Mouse (Mus musculus) intestine, embryonic 15.5 days (tissue): Measurements from ENCODE around the gene Cdc42bpb. TPM values are rescaled to one million over a fixed set of nuclear protein-coding genes. Genes with fewer than 3 reads are reported as not detected.
A peak's percentile ranks its signal among the peaks of the same experiment; 100 is the strongest.

Source experiments
- ATAC-seq: fragments of 200-750 bp; cut with Nextera tagmentation; 2 replicates; pipeline ENCODE4 v1.8.0; 2017; ENCODE audit warnings: moderate TSS enrichment, moderate library complexity
- H3K27ac ChIP-seq: fragments of 300-500 bp; sonication (generic); 2 replicates; pipeline ENCODE4 v1.5.1; 2015; ENCODE audit warnings: mild to moderate bottlenecking, inconsistent platforms
- H3K27me3 ChIP-seq: fragments of 300-500 bp; sonication (generic); replicated peaks from 2 replicates; pipeline ENCODE4 v1.6.1; 2015; ENCODE audit warnings: inconsistent platforms
- H3K36me3 ChIP-seq: fragments of 300-500 bp; sonication (generic); 2 replicates; pipeline ENCODE4 v1.6.1; 2015; ENCODE audit warnings: inconsistent platforms
- H3K4me1 ChIP-seq: fragments of 300-500 bp; sonication (generic); replicated peaks from 2 replicates; pipeline ENCODE4 v1.6.1; 2015; ENCODE audit warnings: inconsistent platforms
- H3K4me2 ChIP-seq: fragments of 300-500 bp; sonication (generic); replicated peaks from 2 replicates; pipeline ENCODE4 v1.6.1; 2015; ENCODE audit warnings: mild to moderate bottlenecking, inconsistent platforms
- H3K4me3 ChIP-seq: fragments of 300-500 bp; sonication (generic); replicated peaks from 2 replicates; pipeline ENCODE4 v1.5.1; 2015; ENCODE audit warnings: inconsistent platforms
- H3K9ac ChIP-seq: fragments of 300-500 bp; sonication (generic); 2 replicates; pipeline ENCODE4 v1.6.1; 2015; ENCODE audit warnings: inconsistent platforms
- H3K9me3 ChIP-seq: fragments of 300-500 bp; sonication (generic); 2 replicates; pipeline ENCODE4 v1.6.1; 2016; ENCODE audit warnings: inconsistent platforms
- WGBS: fragments of 180-500 bp; shearing (Covaris S2); methylation state at CpG from one replicate; pipeline ENCODE4 v1.1.7; 2015; 5-methylcytosine and 5-hydroxymethylcytosine counted together
- polyA plus RNA-seq: library from polyadenylated mRNA; unstranded; fragments of >200 nt; fragmentation: Nextera tagmentation; extraction: Ambion mirVana; gene quantifications from 2 replicates; pipeline ENCODE4 v1.2.1, GENCODE M21; 2015

The Cdc42bpb gene
- polyA plus RNA-seq, 1 experiment from 2014 or later: 31.8 TPM

DNA sequence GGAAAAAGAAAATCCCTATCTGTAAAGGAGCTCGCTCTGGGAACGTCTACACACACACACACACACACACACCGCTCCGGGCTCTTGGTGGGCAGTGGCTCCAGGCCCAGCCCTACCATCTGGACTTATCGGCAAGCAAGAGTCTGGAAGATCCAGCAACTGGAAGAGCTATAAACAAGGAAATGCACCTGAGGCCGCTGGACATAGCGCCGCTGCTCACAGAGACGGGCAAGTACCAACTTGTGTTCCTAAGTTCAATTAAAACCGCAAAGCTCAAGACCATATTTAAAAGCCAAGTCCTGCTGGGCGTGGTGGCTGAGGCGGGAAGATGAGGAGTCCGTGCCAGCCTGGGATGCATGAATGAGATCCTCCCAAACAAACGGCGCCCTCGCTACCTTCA, 16.8 kb downstream of the Cdc42bpb start:
- no peaks in the 10 kb centered on the region for H3K36me3 ChIP-seq
- no peaks in the 10 kb centered on the region for H3K27me3 ChIP-seq
- H3K4me3 ChIP-seq: no peak overlapping the region
- no peak for ATAC-seq
- no peak overlapping the region for H3K27ac ChIP-seq
- WGBS: 77% methylated on average over 16 of the region's 16 CpGs
- no peak overlapping the region for H3K9ac ChIP-seq
- H3K9me3 ChIP-seq: no peaks in the 10 kb centered on the region
- H3K4me1 ChIP-seq: peaks cover 52% of the 10 kb centered on the region
- no peak overlapping the region for H3K4me2 ChIP-seq

- 79% methylated on average over 8 of the region's 8 CpGs for WGBS
- H3K4me2 ChIP-seq: no peak overlapping the region
- H3K27ac ChIP-seq: no peak overlapping the region
- H3K27me3 ChIP-seq: no peaks in the 10 kb centered on the region
- no peak overlapping the region for H3K4me3 ChIP-seq
- H3K36me3 ChIP-seq: no peaks in the 10 kb centered on the region
- H3K9me3 ChIP-seq: no peaks in the 10 kb centered on the region
- peaks cover 53% of the 10 kb centered on the region for H3K4me1 ChIP-seq
- no peak for ATAC-seq
- H3K9ac ChIP-seq: no peak overlapping the region
Measured at GRCm38 (mm10) chr12:111356216-111356615, 21.3 kb downstream of the Cdc42bpb start.

GRCm38 (mm10) chr12:111354142-111354541, 23.4 kb downstream of the Cdc42bpb start:
- no peaks in the 10 kb centered on the region for H3K9me3 ChIP-seq
- H3K36me3 ChIP-seq: no peaks in the 10 kb centered on the region
- H3K4me3 ChIP-seq: no peak overlapping the region
- no peak overlapping the region; the same call in 1 of the 2 replicates for H3K4me2 ChIP-seq
- no peak for ATAC-seq
- H3K4me1 ChIP-seq: peaks cover 45% of the 10 kb centered on the region
- no peaks in the 10 kb centered on the region for H3K27me3 ChIP-seq
- 62% methylated on average over 5 of the region's 5 CpGs for WGBS
- H3K27ac ChIP-seq: 0 out of 2 replicates have a peak overlapping the region, but pooled peaks have one; percentile 55
- no peak overlapping the region for H3K9ac ChIP-seq

DNA sequence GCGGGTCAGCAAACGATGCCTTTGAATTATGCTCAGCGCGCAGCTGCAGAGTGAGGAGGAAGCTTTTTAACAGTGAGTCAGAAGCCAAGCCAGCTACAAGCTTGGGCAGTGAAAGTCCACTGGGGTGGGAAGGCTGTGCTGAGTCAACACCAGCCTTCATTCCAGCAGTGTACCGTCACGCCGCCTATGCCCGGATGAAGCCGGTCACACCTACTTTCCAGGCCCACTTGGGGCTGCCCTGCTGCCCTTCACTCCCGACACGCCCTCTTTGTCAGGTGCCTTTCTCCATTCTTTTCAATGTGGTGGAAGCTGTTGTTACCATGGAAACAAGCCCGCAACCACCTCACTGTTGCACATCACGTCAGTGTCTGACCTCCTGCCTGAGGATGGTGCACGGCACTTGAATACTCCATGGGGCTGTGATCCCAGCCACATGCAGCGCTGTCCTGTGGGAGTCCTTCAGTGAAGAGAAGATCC, 24.0 kb downstream of the Cdc42bpb start:
- H3K9me3 ChIP-seq: no peaks in the 10 kb centered on the region
- 47% methylated on average over 15 of the region's 15 CpGs for WGBS
- no peaks in the 10 kb centered on the region for H3K27me3 ChIP-seq
- H3K4me2 ChIP-seq: peak overlapping the region; percentile 12; the same call in 1 of the 2 replicates
- peak overlapping the region; percentile 26; the same call in 1 of the 2 replicates for H3K9ac ChIP-seq
- peaks cover 45% of the 10 kb centered on the region for H3K4me1 ChIP-seq
- H3K36me3 ChIP-seq: no peaks in the 10 kb centered on the region
- peak overlapping the region; percentile 55 for H3K27ac ChIP-seq
- ATAC-seq: peak; percentile 98
- no peak overlapping the region for H3K4me3 ChIP-seq

- no peak overlapping the region for H3K4me3 ChIP-seq
- peaks cover 43% of the 10 kb centered on the region for H3K4me1 ChIP-seq
- H3K27me3 ChIP-seq: no peaks in the 10 kb centered on the region
- H3K9me3 ChIP-seq: no peaks in the 10 kb centered on the region
- ATAC-seq: peak; percentile 11; the same call in 1 of the 2 replicates
- peak overlapping the region; percentile 49 for H3K27ac ChIP-seq
- H3K9ac ChIP-seq: peak overlapping the region; percentile 26; the same call in 1 of the 2 replicates
- H3K36me3 ChIP-seq: no peaks in the 10 kb centered on the region
- WGBS: 77% methylated on average over 11 of the region's 11 CpGs
- H3K4me2 ChIP-seq: peak overlapping the region; percentile 12; the same call in 1 of the 2 replicates
Measured at GRCm38 (mm10) chr12:111353008-111353407, 24.5 kb downstream of the Cdc42bpb start.

- no peak for ATAC-seq
- WGBS: 79% methylated on average over 10 of the region's 10 CpGs
- Histone ChIP-seq H3K4me2 (no peak overlapping the region), H3K36me3 (no peaks in the 10 kb centered on the region), H3K9ac (no peak overlapping the region), H3K27me3 (no peaks in the 10 kb centered on the region), H3K9me3 (no peaks in the 10 kb centered on the region), H3K4me3 (no peak overlapping the region), H3K4me1 (peaks cover 38% of the 10 kb centered on the region), H3K27ac (peak overlapping the region; percentile 49)
Measured at GRCm38 (mm10) chr12:111352520-111352919, 25.0 kb downstream of the Cdc42bpb start.

GRCm38 (mm10) chr12:111349540-111350231, 27.8 kb downstream of the Cdc42bpb start:
- Histone ChIP-seq H3K9ac (no peak overlapping the region), H3K27me3 (no peaks in the 10 kb centered on the region), H3K4me3 (no peak overlapping the region), H3K4me1 (peaks cover 25% of the 10 kb centered on the region), H3K27ac (no peak overlapping the region), H3K36me3 (no peaks in the 10 kb centered on the region), H3K9me3 (no peaks in the 10 kb centered on the region), H3K4me2 (no peak overlapping the region)
- no peak for ATAC-seq
- 76% methylated on average over 15 of the region's 15 CpGs for WGBS

DNA sequence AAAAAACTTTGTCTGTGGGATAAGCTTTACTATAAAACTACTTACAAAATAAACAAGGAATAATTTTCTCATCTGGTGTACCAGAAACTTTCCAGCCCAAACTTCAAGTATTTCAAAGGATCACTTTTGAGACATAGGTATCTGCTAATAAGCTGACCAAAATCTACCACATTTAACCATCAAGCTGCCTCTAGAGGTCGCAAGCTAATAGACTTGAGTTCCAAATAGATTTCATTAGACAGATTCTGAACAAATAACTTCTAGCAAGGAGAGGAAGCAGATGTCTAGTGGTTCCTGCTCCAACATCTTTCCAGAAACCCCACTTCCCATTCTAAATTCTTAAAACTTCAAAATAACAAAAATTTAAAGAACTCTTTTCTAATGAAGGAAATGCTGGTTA, 33.6 kb downstream of the Cdc42bpb start:
- Histone ChIP-seq H3K9me3 (no peaks in the 10 kb centered on the region), H3K9ac (no peak overlapping the region), H3K4me2 (no peak overlapping the region), H3K27ac (no peak overlapping the region), H3K27me3 (no peaks in the 10 kb centered on the region), H3K4me1 (no peaks in the 10 kb centered on the region), H3K4me3 (no peak overlapping the region), H3K36me3 (peaks cover 3% of the 10 kb centered on the region)
- no peak for ATAC-seq
- WGBS: 46% methylated on average over 1 of the region's 1 CpGs

- no peak for ATAC-seq
- Histone ChIP-seq H3K27ac (no peak overlapping the region), H3K27me3 (no peaks in the 10 kb centered on the region)
Measured at GRCm38 (mm10) chr12:111340692-111341091, 36.8 kb downstream of the Cdc42bpb start.

GRCm38 (mm10) chr12:111337864-111338354, 39.6 kb downstream of the Cdc42bpb start:
- H3K4me3 ChIP-seq: no peak overlapping the region
- no peak overlapping the region for H3K27ac ChIP-seq
- H3K27me3 ChIP-seq: no peaks in the 10 kb centered on the region
- H3K4me1 ChIP-seq: no peaks in the 10 kb centered on the region
- ATAC-seq: 0 out of 2 replicates have a peak, but pooled peaks have one; percentile 23
- peaks cover 27% of the 10 kb centered on the region for H3K36me3 ChIP-seq
- no peak overlapping the region for H3K4me2 ChIP-seq
- no peak overlapping the region for H3K9ac ChIP-seq
- 63% methylated on average over 15 of the region's 15 CpGs for WGBS
- H3K9me3 ChIP-seq: no peaks in the 10 kb centered on the region

More at GRCm38 (mm10) chr12:111340692-111341091, 36.8 kb downstream of the Cdc42bpb start:
- H3K4me3 ChIP-seq: no peak overlapping the region
- no peak overlapping the region for H3K4me2 ChIP-seq
- no peak overlapping the region for H3K9ac ChIP-seq
- peaks cover 16% of the 10 kb centered on the region for H3K36me3 ChIP-seq
- no peaks in the 10 kb centered on the region for H3K9me3 ChIP-seq
- no peaks in the 10 kb centered on the region for H3K4me1 ChIP-seq
- 69% methylated on average over 7 of the region's 7 CpGs for WGBS

- peaks cover 35% of the 10 kb centered on the region for H3K36me3 ChIP-seq
- H3K4me2 ChIP-seq: no peak overlapping the region
- 82% methylated on average over 15 of the region's 15 CpGs for WGBS
Measured at GRCm38 (mm10) chr12:111333020-111333605, 44.4 kb downstream of the Cdc42bpb start.

GRCm38 (mm10) chr12:111332443-111332842, 45.1 kb downstream of the Cdc42bpb start:
- ATAC-seq: no peak
- Histone ChIP-seq H3K9me3 (no peaks in the 10 kb centered on the region), H3K4me2 (no peak overlapping the region), H3K4me1 (no peaks in the 10 kb centered on the region), H3K27me3 (no peaks in the 10 kb centered on the region), H3K36me3 (peaks cover 38% of the 10 kb centered on the region), H3K9ac (no peak overlapping the region), H3K4me3 (no peak overlapping the region), H3K27ac (no peak overlapping the region)
- WGBS: 93% methylated on average over 11 of the region's 11 CpGs

More at GRCm38 (mm10) chr12:111333020-111333605, 44.4 kb downstream of the Cdc42bpb start:
- Histone ChIP-seq H3K27ac (no peak overlapping the region), H3K4me3 (no peak overlapping the region), H3K4me1 (no peaks in the 10 kb centered on the region), H3K9me3 (no peaks in the 10 kb centered on the region), H3K9ac (no peak overlapping the region), H3K27me3 (no peaks in the 10 kb centered on the region)
- no peak for ATAC-seq
